Mouse (Mus musculus) cerebellum, adult 9-10 months (tissue): Measurements from ENCODE around the gene Hk2.

Source experiments
- DNase-seq: peaks from one replicate; pipeline ENCODE4 v3.0.0; 2022

Gene Hk2

DNA sequence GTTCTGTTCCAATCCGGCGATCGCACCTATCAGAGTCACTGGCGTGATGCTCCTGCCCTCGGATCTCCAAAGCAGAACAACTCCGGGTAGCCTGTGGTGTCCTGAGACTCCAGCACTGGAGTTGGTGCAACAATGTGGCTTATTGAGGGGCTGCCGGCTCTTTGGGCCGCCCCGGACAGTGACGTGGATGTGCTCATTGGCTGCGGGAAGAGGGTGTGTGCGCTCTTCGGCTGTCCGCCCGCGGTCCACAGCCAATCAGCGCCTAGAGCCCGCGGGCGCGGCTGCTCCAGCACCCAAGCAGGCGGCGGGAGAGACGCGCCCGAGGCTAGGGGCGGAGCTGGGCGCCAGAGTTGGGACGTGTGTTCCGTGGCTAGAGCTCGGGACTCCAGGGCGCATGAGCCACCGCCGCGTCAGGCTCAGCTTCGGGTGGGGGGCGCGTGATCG is at the start of gene Hk2:
TSS of gene Hk2 (minus strand) at position 134 of the 444 bp plus-strand sequence.
- DNase-seq: peak; percentile 48

DNA sequence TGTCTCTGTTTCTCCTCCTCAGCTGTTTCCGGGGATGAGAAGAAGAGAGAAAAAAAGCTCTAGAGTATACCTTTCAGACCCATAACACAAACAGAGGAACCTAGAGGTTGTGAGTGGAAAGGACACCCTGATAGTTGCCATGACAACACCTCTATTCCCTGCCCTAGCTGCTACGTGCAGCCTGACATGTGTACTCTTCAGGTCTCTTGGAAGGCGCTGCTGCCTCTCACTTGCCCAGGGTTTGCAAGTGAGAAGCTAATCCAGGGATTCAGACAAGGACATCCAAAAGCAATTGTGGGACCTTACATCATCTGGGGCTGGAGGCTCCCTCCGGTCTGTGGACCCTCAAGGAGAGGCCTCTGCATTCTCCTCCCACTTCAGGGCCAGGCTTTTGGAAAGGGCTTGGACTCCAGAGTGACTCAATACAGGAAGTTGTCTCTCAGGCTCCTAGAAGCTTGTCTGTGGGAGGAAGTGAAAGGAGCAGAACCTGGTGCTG is 47.6 kb upstream of the Hk2 start:
- DNase-seq: no peak

DNA sequence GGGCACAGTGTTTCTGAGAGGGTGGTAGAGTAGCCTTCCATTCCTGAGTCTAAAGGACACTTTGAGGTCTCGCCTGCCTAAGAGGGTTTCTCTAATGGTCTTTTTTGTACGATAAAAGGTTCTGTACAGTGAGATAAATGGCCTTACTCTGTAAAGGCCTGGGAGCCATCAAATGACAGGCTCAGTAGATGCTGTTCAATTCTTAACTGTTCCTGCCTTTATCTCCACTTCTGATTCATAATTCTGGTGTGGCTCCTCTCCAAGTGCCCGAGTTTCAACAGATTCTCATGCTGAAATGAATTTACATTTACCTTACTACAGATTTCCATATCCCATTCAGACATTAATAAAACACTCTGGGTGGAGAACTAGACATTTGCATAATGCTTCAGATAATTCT is 46.5 kb upstream of the Hk2 start:
- no peak for DNase-seq

DNA sequence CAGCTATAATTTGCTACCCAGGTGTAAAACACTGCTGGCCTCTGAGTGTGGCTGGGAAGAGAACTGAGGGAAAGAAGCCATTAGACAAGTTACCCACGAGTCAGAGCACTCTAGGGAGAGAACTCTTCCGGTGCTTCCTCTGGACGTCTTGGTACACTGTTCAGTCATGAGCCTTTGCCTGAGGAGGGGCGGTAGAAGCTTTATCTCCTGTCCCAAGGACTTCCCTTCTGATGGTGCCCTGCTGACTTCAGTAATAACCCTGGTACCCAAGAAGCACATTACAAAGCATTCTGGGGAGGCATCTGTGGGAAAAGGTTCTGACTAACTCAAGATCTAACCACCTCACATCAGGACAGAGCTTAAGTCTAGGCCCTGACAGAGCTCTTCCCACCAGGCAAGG is 40.6 kb upstream of the Hk2 start:
- no peak for DNase-seq

DNA sequence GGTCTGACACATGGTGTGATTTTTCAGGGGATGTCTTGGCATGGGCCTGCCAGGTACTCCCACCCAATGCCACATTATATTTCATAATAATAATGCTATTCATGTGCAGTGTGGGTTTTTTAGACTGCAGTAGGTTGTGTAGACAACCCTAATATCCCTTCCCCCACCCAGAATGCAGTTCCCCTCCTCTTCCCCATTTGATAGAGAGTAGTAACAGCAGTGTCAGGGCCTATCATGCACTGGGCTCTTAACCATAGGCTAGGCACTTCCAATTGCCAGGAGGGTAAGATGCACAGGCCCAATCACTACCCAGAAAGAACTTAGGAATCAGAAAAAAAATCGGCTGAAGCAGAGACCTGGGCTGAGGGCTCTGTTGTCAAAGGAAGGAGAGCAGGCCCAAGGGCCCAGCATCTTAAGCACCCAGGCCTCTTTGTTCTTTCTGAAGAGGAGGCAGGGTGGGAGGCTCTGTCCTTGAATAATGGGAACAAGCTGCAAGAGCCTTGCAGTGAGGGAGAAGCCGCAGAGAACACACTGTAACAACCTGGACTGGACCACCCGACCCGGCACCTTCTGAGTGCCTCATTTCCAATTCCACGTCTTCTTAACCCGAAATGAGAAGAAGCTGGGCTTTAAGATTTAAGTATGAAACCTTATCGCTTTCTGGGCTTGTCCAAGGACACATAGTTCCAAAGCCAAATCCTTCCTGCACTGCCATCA is 33.9 kb upstream of the Hk2 start:
- DNase-seq: no peak

DNA sequence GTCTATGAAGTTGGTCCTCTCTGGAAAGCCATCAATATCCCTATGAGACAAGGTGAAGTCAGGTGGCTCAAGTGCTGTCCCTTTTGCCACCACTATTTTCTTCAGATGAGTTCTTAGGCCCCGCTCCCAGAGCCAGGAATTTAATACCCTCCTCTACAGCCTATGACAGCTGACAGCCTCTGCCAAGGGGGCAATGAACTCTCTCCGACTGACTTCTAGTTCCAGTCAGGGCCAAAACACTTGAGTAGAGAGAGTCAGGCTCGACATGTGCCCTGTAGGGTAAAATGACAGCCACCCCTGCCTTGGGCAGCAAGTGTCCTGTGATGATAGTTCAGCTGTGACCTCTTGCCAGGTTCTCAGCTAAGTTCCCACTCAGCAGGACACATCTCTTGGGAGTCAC is 32.7 kb upstream of the Hk2 start:
- DNase-seq: no peak

DNA sequence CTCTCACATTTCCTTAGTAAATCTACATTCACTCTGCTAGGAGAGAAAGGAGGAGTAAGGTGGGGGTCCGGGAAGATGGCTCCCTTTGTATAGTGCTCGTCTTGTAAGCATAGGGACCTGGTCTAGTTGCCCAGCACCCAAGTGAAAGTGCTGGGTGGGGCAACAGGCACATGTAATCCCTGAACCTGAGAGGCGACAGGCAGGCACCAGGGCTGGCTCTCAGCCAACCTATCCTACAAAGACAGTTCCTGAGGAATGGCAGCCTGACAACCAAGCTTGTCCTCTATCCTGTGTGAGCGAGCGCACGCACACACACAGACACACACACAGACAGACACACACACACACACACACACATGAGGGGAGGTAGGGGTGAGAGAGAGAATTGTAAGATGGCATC is 32.2 kb upstream of the Hk2 start:
- no peak for DNase-seq

DNA sequence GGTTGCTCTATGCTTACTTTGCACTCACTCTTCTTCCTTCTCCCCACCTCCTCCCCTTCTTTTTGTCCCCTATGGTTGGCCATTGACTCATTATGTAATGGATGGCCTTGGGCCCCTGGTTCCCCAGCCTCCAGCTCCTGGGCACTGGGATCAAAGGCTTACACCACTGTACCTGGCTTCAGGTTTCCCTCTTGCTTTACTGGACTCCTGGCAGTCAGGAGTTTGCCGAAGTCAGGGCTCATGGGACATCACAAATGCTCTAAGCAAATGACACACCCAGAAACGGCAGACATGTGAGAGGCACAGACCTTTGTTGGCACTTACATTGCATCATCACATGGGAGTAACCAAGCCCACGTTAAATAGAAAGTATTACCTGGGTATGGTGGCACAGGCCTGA is 31.6 kb upstream of the Hk2 start:
- no peak for DNase-seq

DNA sequence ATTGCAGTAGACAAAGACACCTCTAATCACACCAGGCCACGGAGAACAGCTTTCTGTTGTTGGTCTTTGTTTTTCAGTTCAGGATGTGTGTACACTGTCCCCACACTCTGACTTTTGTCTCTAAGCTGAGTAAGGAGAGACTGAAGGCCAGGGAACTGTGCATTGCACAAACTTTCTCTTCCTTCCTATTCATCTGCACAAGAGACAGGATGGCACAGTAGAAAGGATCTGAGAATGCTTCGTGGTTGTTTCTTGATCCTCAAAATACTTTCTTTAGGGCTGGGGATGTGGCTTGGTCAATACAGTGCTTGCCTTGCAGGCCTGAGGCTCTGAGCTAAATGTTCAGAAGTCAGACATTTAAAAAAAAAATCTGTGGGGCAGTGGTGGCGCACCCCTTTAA is 30.7 kb upstream of the Hk2 start:
- no peak for DNase-seq

DNA sequence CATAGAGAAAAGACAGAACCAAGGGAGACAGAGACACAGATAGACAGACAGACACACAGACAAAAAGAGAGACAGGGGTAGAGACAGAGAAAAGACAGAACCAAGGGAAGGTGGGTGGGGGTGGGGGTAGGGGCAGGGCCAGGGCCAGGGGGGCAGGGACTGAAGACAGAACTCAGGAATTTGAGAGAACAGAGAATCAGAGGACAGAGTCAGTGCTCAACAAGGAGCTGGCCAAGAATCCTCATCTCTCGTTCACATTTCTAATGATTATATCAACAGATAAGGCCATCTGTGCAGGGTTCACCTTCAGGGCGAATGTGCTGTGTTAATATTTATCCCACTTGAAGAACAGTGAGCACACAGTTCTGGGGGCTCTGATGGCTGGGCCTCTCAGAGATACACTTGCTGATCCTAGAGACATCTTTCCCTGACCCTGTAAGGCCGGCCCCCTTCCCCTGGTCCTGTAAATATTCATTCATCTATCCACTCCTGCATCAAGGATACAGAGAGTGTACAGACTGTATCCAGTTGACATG is 24.0 kb upstream of the Hk2 start:
- no peak for DNase-seq

DNA sequence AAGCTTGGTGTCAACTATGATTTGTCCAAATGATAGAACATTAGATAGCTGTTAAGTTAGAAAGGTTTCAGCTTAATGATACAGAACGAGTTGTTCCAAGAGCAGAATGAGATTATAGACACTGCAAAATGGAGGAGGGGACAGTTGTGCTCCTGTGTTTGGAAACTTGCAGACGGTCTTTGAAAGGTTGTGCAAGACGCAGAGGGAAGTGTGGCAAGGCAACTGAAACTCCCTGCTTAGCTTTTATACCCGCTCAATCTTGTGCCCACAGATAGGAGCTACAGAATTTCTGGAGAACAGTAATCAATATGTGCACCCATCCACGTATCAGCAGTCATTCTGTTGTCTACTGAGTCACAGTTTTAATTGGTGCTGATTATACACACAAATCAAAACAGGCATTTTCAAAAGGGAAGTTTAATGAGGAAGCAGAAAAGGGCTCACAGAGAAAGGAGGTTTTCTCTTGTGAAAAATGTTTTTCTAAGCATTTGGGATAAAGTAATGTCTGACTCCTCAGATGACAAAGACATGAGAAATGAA is 23.1 kb upstream of the Hk2 start:
- no peak for DNase-seq

DNA sequence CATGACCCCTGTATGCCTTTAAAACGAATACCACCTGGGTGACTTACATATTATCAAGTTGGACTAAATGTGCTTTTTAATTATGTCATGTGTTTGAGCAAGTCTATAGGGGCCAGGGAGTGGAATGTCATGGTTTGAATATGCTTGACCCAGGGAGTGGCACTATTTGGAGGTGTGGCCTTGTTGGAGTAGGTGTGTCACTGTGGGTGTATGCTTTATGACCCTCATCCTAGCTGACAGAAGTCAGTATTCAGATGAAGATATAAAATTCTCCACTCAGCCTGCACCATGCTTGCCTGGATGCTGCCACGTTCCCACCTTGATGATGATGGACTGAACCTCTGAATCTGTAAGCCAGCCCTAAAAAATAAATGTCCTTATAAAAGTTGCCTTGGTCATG is 16.6 kb upstream of the Hk2 start:
- DNase-seq: no peak

DNA sequence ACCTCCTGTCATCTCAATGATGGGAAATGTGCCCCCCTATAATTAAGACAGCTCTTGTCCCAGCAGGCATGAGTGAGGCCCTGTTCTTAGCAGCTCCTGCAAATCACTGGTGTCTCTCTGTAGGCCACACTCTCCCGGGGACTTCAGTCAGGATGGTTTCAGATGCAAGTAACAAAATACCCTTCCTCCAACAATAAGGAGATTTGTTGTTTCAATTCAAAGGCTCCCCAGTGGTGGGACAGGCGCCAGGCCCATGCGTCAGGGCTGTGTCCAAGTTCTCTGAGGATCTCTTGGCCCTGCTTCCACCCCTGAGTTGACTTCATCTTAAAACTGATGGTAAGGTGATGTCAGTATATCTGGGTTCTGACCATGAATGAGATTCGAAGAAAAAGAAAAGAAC is 9.7 kb upstream of the Hk2 start:
- DNase-seq: no peak

DNA sequence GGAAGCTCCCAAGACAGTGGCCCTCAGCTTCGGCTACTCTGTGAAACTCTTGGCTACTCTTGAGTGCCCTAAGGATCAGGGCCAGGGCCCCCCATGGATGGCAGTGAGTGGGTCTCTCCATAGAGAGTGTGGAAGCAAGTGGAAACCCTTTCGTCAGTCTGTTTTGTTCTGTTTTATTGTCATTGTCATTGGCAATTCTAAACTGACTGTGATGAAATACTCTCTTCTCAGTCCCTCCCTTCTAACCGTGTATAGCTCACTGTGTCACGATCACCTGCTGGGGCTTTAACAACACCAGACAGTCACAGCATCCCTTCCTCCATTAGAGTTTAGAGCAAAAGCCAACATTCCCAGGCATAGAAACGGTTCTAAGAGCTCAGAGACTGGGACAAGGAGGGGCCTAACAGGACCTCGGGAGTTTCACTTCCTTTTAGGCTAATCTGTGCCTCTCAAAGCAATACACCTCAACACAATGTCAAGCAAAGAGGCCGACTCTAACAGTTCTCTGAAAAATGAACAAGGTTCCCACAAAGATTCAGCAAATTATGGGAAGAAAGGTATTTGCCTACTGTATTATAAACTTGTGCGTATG is 6.6 kb upstream of the Hk2 start:
- no peak for DNase-seq

DNA sequence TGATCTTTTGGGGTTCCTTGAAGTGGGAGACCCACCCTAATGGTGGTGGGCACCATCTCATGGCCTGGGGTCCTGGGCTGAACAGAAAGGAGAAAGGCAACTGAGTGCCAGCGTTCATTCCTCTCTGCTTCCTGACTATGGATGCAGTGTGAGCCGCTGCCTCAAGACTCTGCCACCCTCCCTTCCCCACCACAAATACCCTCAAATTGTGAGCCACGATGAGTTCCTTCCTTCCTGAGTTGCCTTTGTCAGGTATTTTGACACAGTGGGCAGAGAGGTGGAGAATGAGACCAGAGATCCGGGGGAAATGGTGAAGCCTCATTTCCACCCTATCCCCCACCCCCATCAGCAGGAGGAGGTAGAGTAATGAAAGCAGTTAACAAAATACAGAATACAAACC is 6.1 kb upstream of the Hk2 start:
- no peak for DNase-seq

DNA sequence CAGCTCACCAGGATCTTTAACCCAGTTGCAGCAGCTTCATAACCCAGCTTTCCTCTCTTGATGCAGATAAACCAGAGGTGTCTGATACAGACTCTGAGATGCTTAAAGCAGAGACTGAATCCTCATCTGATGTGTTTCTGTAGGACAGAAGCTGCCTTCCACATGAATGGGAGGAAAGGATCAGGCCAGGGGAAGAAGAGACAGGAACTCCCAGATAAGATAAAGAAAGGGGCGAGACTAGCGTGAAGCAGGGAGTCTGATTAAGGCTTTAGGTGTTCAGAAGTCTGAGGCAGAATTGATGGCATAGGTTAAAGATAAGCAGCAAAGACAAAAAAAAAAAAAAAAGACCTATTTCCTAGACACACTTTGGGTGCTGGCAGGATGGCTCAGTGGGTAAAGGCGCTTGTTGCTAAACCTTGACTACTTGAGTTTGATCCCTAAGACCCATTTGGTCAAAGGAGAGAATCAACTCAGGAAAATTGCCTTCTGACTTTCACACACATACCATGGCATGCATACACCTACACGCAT is 2.9 kb upstream of the Hk2 start:
- no peak for DNase-seq

DNA sequence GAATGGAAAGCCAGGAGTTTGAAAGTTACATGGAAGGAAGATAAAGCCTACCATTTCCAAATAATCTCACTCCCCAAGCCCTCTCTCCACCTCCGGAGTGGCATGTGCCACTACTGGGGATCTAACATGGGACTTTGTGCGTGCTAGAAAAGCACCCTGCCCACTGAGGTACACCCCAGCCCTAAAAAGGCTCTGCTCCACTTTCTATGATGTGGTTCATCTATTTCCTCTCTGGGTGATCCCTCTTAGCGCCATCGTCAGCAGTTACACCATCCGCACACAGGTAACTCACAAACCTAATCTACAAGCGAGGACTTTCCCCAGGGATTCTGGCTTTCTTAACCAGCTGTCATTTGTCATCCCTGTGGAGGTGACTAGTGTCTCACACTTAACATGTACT is 1.1 kb upstream of the Hk2 start:
- no peak for DNase-seq

DNA sequence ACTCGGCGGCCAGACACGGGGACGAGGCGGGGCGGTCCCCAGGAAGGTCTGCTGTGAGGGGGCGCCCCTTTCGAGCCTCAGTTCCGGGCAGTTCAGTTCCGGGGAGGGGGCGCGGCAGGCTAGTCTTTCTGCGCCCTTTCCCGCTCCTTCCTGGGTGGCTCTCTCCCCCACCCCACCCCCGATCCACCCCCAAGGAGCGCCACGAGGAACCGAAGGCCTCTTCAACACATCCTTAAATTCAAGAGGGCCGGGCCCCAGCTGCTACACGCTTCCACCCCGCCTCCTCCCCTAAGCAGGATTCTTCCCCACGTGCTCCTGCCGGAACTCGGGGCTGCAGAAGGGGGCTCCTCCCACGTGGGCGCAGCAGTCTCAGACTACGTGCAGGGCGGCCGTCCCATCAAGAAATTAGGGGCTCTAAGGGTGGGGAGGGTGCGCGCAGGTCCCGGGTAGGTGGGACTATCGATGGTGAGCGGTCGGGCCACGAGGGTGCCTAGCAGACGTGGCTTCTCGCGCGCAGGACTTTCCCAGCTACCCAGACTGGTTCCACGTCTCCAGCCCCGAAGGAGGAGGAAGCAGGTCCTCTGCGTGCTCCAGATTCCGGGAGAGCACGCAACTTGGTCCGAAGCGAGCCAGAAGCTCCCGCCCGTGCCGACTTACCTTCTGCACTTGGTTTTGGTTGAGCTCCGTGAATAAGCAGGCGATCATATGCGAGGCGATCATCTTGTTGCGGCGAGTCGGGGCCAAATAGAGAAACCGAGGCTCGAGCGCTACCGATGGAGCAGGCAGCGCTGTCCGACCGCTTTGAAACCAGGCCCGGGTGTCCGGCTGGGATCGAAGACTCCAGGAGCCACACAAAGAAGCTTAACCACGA is 758 bp downstream of the Hk2 start:
- DNase-seq: no peak

DNA sequence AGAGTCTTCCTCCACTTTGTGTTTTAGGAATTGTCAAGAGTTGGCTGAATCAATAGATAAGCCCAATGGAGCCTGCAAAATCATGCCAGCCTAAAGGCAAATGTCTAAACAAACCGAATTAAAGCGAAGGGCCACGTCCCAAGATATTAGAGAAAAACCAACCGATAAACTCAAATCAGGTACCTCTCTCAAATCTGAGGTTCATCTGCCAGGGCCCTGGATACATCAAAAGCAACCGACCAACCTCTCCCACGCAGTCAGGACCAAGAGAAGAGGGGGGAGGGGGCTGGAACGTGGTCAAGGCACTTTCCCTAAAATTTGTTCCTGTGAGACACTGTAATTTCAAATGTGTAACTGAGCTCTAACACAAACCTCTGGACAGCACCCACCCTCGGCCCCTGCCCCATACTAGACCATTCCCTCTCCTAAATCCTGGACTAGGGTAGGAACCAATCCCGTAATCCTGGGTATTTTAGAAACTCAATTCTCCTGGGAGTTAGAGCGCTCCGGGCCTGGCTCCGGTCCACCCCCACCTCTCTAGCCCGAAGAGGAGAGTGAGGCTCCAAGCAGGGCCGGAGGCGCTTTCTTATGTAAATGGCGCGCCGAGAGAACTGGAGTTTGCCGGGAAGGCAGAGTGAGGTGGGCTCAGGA is 1.7 kb downstream of the Hk2 start:
- no peak for DNase-seq

DNA sequence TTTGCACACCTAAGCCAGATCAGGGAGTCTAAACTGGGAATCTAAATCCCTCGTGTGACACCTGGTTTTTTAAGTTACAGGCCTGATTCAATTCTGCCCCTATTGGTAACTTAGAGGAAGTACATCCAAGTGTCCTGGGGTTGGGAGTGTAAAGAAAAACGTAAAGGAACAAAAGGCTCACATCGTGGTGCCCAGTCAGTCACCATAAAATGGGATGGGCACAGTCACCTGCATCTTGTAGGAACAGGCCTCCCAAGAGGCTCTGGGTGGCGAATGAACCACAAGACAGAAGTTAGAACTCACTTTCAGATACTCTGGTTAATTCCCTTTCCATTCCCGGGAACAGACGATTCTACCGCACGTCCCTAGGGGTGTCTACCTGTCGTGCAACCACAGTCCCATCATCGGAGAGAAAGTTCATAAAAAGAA is 2.3 kb downstream of the Hk2 start:
- DNase-seq: no peak

DNA sequence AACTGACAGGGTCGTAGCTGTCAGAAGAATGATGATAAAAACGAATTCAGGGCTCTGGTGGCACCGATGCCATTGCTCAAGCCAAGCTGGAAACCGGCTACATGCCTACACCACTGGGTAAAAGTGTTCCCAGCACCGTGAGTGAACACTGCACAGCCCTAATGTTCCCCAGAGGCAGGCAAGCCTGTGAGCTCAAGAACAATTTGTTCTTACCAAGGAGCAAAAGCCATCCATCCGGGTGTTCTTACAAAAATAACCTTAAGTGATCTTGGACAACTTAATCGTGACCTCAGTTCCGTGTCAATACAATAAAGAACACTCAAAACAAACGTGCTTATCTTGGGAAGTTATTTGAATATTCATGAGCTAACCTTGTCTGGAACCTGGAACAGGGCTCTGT is 3.2 kb downstream of the Hk2 start:
- no peak for DNase-seq

DNA sequence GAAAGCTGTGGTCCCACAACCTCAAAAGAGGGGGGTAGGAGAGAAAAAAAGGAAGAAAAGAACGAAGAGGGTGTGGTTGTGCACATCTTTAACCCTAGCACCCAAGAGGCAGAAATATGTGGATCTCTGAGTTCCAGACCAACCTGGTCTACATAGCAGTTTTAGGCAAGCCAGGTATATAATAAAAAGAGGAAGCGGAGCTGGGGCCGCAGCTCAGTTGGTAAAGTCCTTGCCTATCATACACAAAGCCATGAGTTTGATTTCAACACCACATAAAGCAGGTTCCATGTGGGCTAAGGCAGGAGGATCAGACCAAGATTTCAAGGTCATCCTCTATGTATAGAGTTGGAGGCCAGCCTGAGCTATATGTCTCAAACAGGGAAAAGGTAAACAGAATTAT is 4.0 kb downstream of the Hk2 start:
- no peak for DNase-seq

DNA sequence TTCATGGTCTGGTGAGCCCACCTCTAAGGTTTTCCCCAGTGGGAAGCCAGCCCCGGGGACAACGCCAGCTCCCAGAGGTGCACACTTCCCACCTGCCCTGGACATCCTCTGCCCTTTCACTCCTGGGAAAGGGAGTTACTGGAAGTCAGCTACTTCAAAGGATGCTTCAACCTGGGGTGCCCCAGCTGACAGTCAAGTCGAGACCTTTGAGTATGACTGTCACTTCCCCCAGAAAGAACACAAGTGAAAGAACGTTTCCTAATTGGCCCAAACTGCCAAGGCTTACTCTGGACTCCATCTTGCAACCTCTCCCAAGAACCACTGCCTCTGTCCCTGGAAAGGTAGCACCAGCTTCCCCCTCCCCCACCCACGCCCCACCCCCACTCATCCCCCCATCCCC is 4.5 kb downstream of the Hk2 start:
- DNase-seq: no peak
